Mouse (Mus musculus) small intestine, adult 2 months (tissue): ENCODE data around the gene Gm12216. TPM values are rescaled to one million over a fixed set of nuclear protein-coding genes. Genes with fewer than 3 reads are reported as not detected.

Source experiments
- H3K27ac ChIP-seq: fragments of 200-500 bp; 2 replicates; pipeline ENCODE4 v1.5.1; 2012; ENCODE audit warnings: low read depth, low read length, control low read depth, inconsistent platforms; ENCODE audit not compliant: insufficient read depth
- H3K27me3 ChIP-seq: fragments of 200-500 bp; 2 replicates; pipeline ENCODE4 v1.6.1; 2012; ENCODE audit warnings: mild to moderate bottlenecking, moderate library complexity, low read length, inconsistent platforms; ENCODE audit not compliant: control insufficient read depth, insufficient read depth
- H3K36me3 ChIP-seq: fragments of 200-500 bp; 2 replicates; pipeline ENCODE4 v1.6.1; 2012; ENCODE audit warnings: mild to moderate bottlenecking, low read length, control low read depth, inconsistent platforms; ENCODE audit not compliant: control insufficient read depth, insufficient read depth
- H3K4me1 ChIP-seq: fragments of 200-500 bp; 2 replicates; pipeline ENCODE4 v1.6.1; 2012; ENCODE audit warnings: low read length, inconsistent platforms, mixed read lengths; ENCODE audit not compliant: control insufficient read depth, insufficient read depth, insufficient read length
- H3K4me3 ChIP-seq: fragments of 200-500 bp; 2 replicates; pipeline ENCODE4 v1.5.1; 2012; ENCODE audit warnings: low read depth, mild to moderate bottlenecking, control low read depth, inconsistent platforms, low read length, moderate library complexity
- CTCF ChIP-seq: fragments of 200-500 bp; IDR thresholded peaks from 2 replicates; pipeline ENCODE4 v1.5.1; 2012; ENCODE audit warnings: low read depth, mild to moderate bottlenecking, control low read depth, inconsistent platforms, low read length, moderate library complexity, mixed read lengths; ENCODE audit not compliant: insufficient replicate concordance, insufficient read length; ENCODE audit errors: extremely low read depth
- POLR2A ChIP-seq: fragments of 200-500 bp; IDR thresholded peaks from 2 replicates; pipeline ENCODE4 v1.6.1; 2012; ENCODE audit warnings: low read depth, mild to moderate bottlenecking, control low read depth, inconsistent platforms, low read length, moderate library complexity
- WGBS: fragments of 180-500 bp; shearing (Covaris S2); methylation state at CpG from one replicate; pipeline ENCODE4 v1.1.7; 2018; 5-methylcytosine and 5-hydroxymethylcytosine counted together
- polyA plus RNA-seq: library from polyadenylated mRNA; depleted of rRNA; stranded (reverse); fragments of >200 nt; gene quantifications from 2 replicates; pipeline ENCODE4 v1.2.3, GENCODE M21; 2012

The Gm12216 gene
- polyA plus RNA-seq, 1 experiment = 12.4 TPM

DNA sequence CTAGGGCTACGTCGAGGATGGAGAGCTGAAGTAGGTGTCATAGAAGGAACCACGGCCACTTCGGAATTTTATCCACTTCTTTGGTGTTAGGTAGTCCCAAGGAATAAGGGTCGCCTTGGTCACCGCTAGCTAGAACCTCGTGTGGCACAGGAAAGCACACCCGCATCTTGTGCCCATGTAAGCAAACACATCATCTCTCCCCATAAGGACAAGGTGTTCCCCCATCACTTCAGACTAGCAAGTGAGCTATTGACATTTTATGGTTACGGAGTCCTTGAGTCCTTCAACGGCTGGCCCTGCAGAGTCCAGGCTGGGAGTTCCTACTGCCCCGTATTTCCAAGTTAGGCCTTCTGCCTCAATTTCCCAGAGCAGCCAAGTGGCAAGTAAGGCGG, 89.9 kb downstream of the Gm12216 start:
- Histone ChIP-seq H3K4me3 (peak overlapping the region; percentile 90), H3K27me3 (no peaks in the 10 kb centered on the region)

DNA sequence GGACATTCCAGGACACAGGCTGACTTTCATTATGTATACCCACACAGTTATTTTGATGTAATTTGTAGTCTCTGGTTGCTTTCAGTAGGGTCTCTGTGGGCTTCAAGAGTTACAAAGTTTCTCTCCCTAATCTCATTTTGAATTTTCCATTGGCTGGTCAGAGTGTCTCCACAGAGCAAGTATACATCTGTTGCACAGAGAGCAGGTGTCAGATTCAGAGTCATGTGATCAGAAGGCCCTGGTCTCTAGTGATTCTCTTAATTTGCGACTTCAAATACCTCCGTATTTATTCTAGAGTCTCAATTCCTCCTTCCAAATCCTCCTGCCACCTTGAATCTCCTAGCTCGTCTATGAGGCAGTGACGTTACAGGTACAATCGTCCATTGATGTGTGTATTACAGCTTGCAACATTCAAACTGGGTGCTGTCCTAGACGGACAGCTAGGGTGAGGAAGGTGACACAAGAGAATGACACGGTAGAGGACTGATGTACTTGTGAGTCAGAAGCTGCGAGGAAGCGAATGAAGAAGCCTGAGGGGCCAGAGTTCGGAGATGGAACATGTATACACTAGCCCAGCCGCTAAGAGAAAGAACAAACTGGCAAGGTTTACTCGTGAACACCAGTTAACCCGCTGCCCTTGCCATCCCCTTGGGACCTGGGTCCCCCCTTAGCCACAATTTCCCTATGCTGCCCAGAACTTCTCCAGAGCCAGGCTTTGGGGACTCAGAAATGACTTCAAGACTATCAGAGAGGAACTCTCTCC, 90.5 kb downstream of the Gm12216 start:
- WGBS = 82% methylated on average over 13 of the region's 13 CpGs
- H3K27me3 ChIP-seq = no peaks in the 10 kb centered on the region
- peak overlapping the region; percentile 89 for H3K27ac ChIP-seq
- TF ChIP-seq CTCF (no peak), POLR2A (no peak)
- peaks cover 30% of the 10 kb centered on the region for H3K4me1 ChIP-seq
- no peak overlapping the region for H3K4me3 ChIP-seq
- peaks cover 23% of the 10 kb centered on the region for H3K36me3 ChIP-seq

More for the DNA sequence above, 89.9 kb downstream of the Gm12216 start:
- WGBS = 47% methylated on average over 12 of the region's 12 CpGs
- TF ChIP-seq CTCF (no peak), POLR2A (no peak)
- Histone ChIP-seq H3K36me3 (peaks cover 29% of the 10 kb centered on the region), H3K27ac (peak overlapping the region; percentile 89), H3K4me1 (peaks cover 34% of the 10 kb centered on the region; the same call in 1 of the 2 replicates)

DNA sequence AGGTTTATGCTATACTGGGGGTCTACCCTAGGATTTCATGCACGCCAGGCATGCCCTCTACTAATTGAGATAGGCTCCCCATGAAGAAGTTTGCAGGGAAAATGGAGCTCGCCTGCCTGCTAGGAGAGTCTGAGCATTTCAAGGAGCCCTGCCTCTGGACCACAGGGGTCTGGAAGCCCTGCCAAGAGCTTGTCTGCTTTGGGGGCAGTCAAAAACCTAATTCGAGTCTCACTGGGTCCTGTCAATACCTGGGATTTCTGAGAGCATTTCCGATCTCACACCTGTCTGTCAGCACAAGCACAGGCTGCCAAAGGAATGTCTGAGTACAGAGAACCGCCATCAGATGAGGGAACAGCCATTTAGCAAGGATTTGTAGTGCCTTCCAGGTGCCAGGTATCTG, 94.5 kb downstream of the Gm12216 start:
- Histone ChIP-seq H3K36me3 (no peaks in the 10 kb centered on the region), H3K4me3 (no peak overlapping the region), H3K27me3 (no peaks in the 10 kb centered on the region), H3K4me1 (peaks cover 51% of the 10 kb centered on the region), H3K27ac (peak overlapping the region; percentile 99)
- WGBS = 53% methylated on average over 5 of the region's 5 CpGs
- TF ChIP-seq CTCF = no peak

DNA sequence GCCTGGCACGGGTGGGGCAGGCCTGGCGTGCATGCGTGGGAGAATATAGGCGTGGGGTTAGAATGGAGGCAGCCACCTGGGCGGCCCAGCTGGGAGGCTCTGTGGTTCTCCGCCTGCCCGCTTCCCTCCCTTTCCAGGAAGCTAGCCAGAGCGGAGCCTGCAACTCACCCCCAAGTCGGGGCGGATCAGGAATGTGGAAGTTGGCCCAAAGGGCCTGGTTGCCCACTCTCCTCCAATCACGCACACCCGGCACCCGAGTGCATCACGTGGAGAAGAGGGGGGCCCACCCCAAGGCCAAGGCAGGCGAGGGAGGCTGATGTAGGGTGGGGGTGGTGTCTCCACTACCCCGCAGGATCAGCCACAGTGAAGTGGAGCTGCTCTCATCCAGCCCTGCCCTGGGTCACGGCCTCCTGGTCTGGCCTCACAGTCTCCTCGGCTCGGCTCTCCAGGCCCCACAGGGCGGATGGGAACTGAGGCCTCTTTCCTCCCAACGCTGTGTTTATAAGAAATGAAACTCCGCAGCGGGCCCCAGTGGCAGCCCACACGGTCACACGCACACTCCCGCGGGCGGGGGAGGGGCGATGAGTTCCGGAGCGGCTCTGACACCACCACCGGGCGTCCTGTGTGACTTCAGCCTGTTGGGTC, 95.4 kb downstream of the Gm12216 start:
- peak overlapping the region; percentile 62 for H3K4me3 ChIP-seq
- H3K36me3 ChIP-seq = no peaks in the 10 kb centered on the region
- under 1% methylated on average over 33 of the region's 33 CpGs for WGBS

DNA sequence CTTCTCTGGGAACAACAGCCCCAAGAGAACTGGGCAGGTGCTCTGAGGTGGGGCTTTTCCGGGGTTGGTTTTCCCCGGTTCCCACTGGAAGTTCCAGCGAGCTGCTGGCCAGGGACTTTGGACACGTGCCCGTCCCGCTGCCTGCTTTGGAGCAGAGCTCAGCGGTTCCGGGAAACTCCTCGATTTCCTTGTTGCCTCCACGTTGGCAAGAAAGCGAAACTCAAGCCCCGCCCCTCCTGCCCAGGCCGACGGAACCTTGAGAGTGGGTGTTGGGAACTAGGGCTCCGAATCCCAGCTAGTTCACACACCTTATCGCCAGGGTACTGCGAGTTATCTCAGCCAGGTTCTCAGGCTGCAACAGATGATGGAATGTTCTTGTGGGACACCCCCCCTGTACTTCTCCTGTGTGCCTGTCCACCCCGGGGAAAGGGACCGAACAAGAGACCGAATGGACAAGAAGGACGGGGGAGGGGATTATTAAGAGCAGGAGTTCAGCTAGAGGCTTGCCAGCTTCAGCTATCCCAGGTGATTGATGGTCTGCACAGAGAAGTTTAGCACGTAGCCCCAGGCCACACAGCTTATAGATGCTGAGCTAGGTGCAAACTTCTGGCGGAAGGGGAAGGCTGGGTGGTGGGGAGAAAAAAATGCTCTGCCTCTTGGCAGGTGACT, 96.1 kb downstream of the Gm12216 start:
- Histone ChIP-seq H3K27me3 (no peaks in the 10 kb centered on the region), H3K36me3 (no peaks in the 10 kb centered on the region), H3K4me3 (peak overlapping the region; percentile 62), H3K4me1 (peaks cover 58% of the 10 kb centered on the region), H3K27ac (peak overlapping the region; percentile 99)
- under 1% methylated on average over 23 of the region's 23 CpGs for WGBS
- TF ChIP-seq CTCF (no peak), POLR2A (peak; percentile 21; the same call in 1 of the 2 replicates)

More for the DNA sequence above, 95.4 kb downstream of the Gm12216 start:
- peak overlapping the region; percentile 99 for H3K27ac ChIP-seq
- no peaks in the 10 kb centered on the region for H3K27me3 ChIP-seq
- H3K4me1 ChIP-seq = peaks cover 51% of the 10 kb centered on the region
- TF ChIP-seq POLR2A = peak; percentile 78
- peak; percentile 37; the same call in 1 of the 2 replicates for TF ChIP-seq CTCF

DNA sequence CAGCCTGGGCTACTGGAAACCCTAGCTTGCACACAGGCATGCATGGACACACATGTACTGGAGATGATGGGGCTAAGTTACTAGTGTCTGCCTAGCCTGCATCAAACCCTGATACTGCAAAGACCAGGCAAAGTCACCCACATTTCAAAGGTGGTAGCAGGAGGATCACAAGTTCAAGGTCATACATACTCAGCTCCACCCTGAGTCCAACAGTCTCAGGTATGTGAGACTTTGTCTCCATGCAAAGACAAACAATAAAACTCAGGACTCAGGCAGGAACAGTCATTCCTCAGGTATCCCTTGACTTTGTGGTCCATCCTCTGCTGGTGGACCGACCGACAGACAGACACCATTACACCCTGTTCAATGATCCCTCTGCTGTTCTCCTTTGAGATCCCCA, 96.6 kb downstream of the Gm12216 start:
- no peaks in the 10 kb centered on the region for H3K27me3 ChIP-seq
- H3K27ac ChIP-seq = peak overlapping the region; percentile 99
- peaks cover 58% of the 10 kb centered on the region for H3K4me1 ChIP-seq
- 6% methylated on average over 2 of the region's 2 CpGs for WGBS
- peak overlapping the region; percentile 62 for H3K4me3 ChIP-seq
- H3K36me3 ChIP-seq = no peaks in the 10 kb centered on the region
- no peak for TF ChIP-seq CTCF
- no peak for TF ChIP-seq POLR2A

DNA sequence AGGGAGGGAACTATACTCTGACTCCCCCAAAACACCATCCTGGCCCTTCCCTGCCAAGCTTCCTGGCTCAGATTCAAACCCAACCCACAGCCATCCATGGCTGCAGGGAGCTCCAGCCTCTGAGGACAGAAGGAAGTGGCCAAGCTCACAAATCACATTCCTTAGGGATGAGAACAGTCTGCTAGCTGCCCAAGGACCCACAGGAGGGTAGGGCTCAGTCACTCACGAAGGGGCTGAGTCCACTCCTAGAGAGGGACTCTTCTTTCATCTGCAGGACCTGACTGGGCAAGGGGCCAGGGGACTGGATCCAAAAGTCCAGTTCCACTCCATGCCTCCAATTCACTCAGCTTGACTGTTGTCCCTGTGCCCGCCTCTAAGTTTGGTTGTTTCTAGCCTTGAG, 97.2 kb downstream of the Gm12216 start:
- Histone ChIP-seq H3K27ac (peak overlapping the region; percentile 99), H3K4me1 (peaks cover 58% of the 10 kb centered on the region), H3K4me3 (no peak overlapping the region), H3K27me3 (no peaks in the 10 kb centered on the region), H3K36me3 (no peaks in the 10 kb centered on the region)
- WGBS = 18% methylated on average over 2 of the region's 2 CpGs
- TF ChIP-seq POLR2A (no peak), CTCF (no peak)
